Mouse (Mus musculus): ENCODE measurements around the gene Mob3b. TPM values are rescaled to one million over a fixed set of nuclear protein-coding genes. Genes with fewer than 3 reads are reported as not detected.

Mob3b gene
- total RNA-seq, 2 experiments from 2014 or later = 2.8 to 4.0 TPM

DNA sequence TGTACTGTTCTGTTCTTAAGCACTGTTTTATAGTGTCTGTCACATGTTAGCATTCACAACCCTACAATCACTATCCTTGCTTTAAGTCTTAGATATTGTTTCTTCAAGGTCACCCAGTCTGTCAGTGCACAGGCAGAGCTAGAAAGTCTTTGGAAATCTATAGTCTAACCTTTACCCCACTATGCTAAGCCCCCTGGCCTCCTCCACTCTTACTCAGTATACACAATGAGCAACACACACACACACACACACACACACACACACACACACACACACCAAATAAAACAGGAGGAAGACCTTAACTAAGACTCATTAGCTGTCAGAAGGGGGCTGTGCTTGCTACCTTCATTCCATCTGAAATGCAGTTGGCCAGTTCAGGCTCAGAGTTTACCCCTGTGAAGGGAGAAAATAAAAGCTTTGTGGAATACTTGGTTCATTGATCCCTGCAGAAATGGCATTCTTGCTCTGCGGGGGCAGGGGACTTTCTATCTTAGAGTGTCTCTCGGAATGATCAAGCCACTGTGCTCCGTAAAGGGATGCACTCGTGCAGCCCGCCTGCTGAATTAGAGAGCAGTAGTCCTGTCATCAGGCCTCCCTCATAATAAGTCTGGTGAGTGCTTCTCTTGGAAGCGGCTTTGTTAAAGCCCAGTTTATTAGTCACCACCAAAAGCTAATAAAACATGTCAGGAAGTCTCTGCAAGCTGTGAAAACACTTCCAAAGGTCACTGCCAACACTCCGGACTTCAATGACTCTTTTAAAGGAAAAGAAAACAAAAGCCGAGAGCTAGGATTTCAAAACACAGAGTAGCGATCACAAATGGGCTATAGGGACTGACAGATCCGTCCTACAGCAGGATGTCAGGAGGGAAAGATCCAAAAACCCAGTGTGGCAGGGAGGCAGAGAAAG, 144.6 kb downstream of the Mob3b start:
- H3K4me3 ChIP-seq = no peak overlapping the region
- DNase-seq (ENCODE audit: extremely low spot score in 1 of 2, low spot score in 2 of 2) = no peak
- no peak overlapping the region for H3K27ac ChIP-seq
- intact Hi-C loops (cut with DNase I) = no loop called here
- no peak for TF ChIP-seq CTCF (IDR thresholded peaks at IDR 0.05)

DNA sequence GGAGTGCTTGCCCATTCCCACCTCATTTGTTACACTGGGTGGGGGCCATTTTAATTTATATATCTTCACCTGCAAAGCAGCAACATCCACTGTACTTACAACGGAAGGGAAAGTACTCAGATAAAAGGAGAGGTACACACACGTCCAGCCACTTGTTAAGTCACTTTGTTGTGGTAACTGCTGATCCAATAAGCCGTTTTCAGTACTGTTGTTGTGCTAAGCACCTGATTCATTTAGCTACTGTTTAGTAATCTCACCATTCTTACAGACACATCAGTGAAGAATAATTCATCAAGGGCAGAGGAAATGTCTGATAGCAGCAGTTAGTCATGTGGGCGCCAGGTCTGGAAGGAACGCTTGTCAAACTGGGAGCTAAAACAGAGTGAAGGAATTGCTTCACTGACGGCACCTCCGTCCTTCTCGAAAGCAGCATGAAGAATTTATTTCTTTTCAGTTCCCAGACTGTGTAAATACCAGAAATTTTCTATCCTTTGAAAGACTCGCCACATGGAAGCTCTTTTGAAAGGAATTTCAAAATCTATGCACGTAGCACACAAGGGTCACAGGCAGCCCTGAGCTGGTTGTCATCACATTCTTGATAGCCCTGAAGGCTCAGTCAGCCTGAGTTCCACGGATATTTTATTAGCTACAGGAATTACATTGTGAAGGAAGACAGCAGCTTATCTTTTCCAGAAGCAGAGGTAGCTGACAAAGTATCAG, 150.6 kb downstream of the Mob3b start:
- Histone ChIP-seq H3K27ac (no peak overlapping the region), H3K4me3 (no peak overlapping the region)
- no peak for DNase-seq (ENCODE audit: extremely low spot score in 1 of 2, low spot score in 2 of 2)
- TF ChIP-seq CTCF (IDR thresholded peaks at IDR 0.05) = no peak
- intact Hi-C loops (cut with DNase I) = no loop called here

DNA sequence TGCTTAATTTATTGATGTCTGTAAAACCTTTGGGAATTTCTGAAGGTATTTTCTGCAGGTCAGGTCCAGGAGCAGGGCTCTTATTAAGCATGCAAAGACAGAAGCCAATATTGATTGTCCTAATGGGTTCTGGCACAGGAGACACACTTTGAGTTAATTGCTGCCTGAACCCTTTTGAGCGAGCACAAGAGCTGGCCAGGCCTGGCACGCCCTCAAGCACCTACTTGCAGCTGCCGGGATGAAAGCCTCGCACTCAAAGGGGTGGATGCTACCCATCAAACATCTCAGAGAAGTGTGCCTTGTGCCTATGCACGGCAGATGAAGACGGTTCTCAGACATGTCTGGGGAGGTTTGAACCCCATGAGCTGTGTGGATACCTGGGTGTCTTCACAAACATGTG, 151.2 kb downstream of the Mob3b start:
- TF ChIP-seq CTCF (IDR thresholded peaks at IDR 0.05) = no peak
- Histone ChIP-seq H3K27ac (no peak overlapping the region), H3K4me3 (no peak overlapping the region)
- intact Hi-C loops (cut with DNase I) = no loop called here
- DNase-seq (ENCODE audit: extremely low spot score in 1 of 2, low spot score in 2 of 2) = no peak

DNA sequence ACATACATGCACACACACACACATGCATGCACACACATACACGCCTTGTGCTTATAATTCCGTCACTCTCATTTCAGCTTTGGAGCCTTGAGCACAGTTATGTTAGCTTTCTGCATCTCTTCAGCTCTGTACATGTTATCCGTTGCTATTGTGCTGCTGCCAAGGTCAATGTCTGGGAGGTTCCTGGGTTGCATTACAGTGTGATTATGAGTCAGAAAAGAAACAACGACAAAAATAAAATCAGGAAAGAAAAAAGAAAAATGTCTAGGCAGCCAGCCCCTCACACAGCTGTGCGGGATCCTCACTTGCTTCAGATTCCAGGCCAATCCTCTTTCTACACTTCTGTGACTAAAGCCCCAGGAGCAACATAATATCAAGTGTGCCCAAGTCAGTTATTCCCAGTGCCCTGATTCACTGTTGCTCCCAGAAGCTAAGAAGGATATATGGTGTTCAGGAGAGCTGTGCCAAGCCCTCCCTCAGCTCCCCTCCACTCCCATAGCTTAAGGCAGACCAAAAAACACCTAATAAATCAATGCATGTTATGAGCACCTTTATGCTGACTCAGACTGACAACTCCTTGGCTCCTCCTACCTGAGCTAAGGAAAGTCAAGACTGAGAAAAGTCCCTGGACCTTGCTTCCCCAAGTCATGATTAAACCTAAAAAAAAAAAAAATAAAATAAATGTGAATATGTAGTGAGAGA, 152.1 kb downstream of the Mob3b start:
- intact Hi-C loops (cut with DNase I) = no loop called here
- no peak for DNase-seq (ENCODE audit: extremely low spot score in 1 of 2, low spot score in 2 of 2)
- Histone ChIP-seq H3K27ac (no peak overlapping the region), H3K4me3 (no peak overlapping the region)
- no peak for TF ChIP-seq CTCF (IDR thresholded peaks at IDR 0.05)

DNA sequence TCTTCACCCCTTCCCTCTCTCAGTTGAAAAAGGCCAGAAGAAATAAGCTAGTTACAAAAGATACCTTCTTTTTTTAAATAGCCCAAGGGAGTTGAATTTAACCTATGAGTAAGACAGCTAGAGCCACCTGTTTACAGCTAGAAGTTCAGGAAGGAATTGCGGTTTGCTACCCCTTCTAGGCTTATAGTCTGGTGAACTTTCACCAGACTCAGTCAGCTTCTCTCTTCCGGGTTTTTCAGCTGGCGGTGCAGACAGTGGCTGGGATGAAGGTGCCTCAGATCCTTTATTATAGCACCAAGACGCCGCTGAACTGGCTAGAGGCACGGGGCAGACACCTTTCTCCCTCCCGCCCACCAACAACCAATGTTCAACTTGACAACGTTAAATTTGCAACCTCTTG, 152.8 kb downstream of the Mob3b start:
- H3K4me3 ChIP-seq = no peak overlapping the region
- TF ChIP-seq CTCF (IDR thresholded peaks at IDR 0.05) = no peak
- DNase-seq (ENCODE audit: extremely low spot score in 1 of 2, low spot score in 2 of 2) = no peak
- intact Hi-C loops (cut with DNase I) = no loop called here
- H3K27ac ChIP-seq = no peak overlapping the region

DNA sequence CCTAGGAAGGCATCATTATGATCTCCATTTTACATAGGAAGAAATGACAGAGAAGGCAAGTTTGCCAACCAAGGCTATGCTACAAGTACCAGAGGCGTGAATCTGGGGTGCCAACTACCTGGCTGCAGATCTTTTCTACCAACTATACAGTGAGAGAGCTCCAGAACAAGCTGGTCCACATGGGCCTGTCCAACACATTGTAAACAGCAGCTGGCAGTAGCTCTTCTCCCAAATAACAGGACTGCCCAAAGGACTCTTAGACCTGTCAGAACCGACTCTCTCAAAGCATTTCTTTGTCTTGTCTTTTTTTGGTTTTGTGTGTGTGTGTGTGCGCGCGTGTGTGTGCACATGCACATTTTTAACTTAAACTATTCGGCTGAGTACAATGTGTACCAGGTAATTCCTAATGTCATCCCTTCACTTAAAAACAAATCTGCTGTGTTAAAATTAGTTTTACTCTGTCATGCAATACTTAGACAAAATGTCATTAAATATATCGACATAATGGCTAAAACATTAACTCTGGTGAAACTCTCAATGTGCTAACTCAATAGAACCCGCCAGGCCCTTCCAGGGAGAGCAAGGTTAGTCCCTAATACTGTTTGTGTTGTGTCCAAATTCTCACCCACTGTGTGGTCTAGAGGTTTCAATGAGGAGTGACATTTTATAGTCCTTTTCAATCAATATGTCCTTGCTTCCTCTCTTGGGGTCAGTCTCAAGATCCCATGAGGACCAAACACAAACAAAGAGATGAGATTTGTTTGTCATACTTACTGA, 153.5 kb downstream of the Mob3b start:
- no peak for TF ChIP-seq CTCF (IDR thresholded peaks at IDR 0.05)
- H3K27ac ChIP-seq = no peak overlapping the region
- intact Hi-C loops (cut with DNase I) = no loop called here
- no peak for DNase-seq (ENCODE audit: extremely low spot score in 1 of 2, low spot score in 2 of 2)
- no peak overlapping the region for H3K4me3 ChIP-seq

DNA sequence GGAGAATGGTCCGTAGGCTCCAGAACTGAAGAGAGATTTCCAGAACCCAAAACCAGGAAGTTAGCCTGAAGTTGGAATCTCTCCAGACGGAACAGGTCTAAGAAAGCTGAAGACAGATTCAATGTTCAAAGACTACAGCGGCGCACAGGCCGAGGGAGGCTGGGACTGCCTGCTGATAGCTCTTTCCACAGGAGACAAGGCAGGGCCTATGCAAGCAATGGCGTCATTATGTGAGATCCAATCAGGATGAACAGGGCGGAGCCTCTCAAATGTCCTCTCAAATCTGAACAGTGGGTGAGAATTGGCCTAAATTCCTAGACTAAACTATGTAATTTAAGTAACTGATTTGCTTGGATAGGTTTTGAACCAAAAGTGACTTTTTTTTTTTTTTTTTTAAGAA, 160.7 kb downstream of the Mob3b start:
- no peak overlapping the region for H3K27ac ChIP-seq
- no peak for TF ChIP-seq CTCF (IDR thresholded peaks at IDR 0.05)
- H3K4me3 ChIP-seq = no peak overlapping the region
- DNase-seq (ENCODE audit: extremely low spot score in 1 of 2, low spot score in 2 of 2) = no peak
- intact Hi-C loops (cut with DNase I) = no loop called here

DNA sequence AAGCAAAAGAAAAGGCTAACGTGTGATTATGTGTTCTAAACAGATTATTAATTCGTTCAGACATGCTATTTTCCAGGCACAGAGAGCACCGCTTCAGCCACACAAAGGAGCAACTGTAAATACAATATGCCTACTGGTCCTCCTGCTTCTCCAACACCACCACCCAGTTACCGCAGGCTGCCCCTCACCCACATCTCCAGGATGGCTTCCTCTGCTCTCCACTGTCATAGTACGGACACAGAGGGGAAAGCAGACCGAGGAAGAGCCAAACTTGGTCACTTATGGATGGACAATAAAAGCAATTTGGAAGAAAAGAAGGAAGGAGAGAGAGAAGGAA, 163.7 kb downstream of the Mob3b start:
- DNase-seq (ENCODE audit: extremely low spot score in 1 of 2, low spot score in 2 of 2) = no peak
- Histone ChIP-seq H3K27ac (no peak overlapping the region), H3K4me3 (no peak overlapping the region; the same call in 1 of the 2 replicates)
- intact Hi-C loops (cut with DNase I) = no loop called here
- TF ChIP-seq CTCF (IDR thresholded peaks at IDR 0.05) = no peak

DNA sequence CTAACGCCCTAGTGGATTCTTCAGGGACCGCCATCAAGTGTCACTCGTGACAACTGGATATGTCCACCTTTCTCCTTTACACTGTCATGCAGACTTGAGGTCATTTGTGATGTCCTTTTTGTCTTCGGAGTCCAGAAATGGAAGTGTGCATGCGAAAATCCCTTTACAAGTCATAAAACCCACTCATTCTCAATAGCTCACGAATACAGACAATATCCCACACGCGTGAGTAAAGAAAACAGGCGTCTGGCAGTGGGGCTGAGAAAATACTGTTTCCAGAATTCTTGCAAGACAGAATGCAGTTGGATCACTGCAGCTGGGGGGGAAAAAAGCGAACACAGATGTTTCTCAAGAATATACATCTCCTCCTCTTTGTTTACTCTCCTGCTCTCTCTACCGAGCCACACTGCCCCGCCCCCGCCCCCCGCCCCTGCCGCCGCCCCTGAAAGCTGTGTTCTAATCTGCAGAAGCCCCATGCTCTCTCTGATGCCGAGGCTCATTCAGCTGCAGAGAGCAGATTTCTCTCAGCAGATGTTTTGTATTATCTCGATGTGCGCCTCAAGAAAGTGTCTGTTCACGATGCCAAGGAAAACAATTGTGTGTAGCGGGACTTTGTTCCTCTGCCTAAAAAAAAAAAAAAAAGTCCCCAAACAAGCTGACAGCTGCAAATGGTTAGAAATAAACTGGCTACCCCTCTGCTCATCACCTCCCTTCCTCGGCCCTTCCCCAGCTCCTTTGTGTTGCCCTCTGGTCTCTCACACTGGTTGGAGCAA, 164.2 kb downstream of the Mob3b start:
- no peak overlapping the region for H3K27ac ChIP-seq
- peak overlapping the region; percentile 14; the same call in 1 of the 2 replicates for H3K4me3 ChIP-seq
- intact Hi-C loops (cut with DNase I) = no loop called here
- TF ChIP-seq CTCF (IDR thresholded peaks at IDR 0.05) = no peak
- DNase-seq (ENCODE audit: extremely low spot score in 1 of 2, low spot score in 2 of 2) = no peak

DNA sequence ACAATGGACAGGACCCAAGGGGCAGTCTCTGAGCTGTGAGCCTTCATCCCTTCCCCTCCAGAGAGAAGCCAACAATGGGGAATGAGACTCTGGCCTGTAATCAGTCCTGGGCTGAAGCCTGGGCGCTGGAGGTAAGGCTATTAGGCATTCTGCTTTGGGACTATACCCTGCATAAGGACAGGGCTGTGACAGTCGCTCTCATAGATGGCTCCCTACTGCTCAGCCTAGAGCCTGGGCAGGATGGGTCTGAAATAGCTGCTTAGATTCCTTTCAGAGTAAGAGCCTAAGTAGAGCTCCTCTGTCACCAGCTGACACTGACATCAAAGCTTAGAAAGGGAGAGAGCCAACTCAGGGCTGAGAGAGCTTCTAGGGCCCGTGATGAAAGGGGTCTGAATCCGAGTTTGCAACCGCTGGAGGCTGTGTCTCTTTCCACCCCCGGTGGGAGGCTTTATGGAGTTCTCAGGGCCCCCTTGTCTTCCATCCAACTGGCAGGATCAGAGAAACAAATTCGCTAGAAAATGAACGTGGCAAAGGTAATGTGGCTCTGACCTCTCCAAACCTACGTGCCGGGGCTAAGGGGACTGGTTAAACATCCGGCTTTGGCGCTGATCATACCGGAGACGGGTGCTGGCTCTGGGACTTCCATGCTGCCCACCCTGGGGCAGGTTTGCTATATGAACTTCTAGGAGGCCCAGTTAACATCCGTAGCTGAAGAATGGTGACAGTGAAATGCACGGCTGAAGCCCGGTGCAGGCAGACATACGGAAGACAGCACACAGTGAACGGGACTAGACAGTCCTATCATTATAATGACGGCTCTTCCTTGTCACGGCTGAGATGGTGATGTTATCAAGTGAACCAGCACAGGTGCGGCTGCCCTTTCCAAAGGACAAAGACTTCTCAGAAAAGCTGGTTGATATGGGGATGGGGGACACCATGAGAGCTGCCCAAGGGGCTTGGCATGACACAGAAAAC, 165.1 kb downstream of the Mob3b start:
- intact Hi-C loops (cut with DNase I) = no loop called here
- no peak for DNase-seq (ENCODE audit: extremely low spot score in 1 of 2, low spot score in 2 of 2)
- H3K27ac ChIP-seq = no peak overlapping the region
- no peak for TF ChIP-seq CTCF (IDR thresholded peaks at IDR 0.05)
- no peak overlapping the region for H3K4me3 ChIP-seq
